Mouse (Mus musculus) layer of hippocampus, postnatal 36 days (tissue): ENCODE results near the gene Cxcl9. TPM values are rescaled to one million over a fixed set of nuclear protein-coding genes. Genes with fewer than 3 reads are reported as not detected.

ENCODE experiments used
- DNase-seq, 2 experiments: peaks; one replicate each; pipeline ENCODE4 v3.0.0; 2022
- total RNA-seq, 2 experiments: library from RNA; stranded (reverse); gene quantifications; 2 replicates each; pipeline ENCODE4 v1.2.3; 2021

Cxcl9 gene
- total RNA-seq, 2 experiments from 2014 or later: not detected

- DNase-seq: no peak
Observed at GRCm38 (mm10) chr5:92278942-92279537, 48.8 kb downstream of the Cxcl9 start.

GRCm38 (mm10) chr5:92277437-92278394, 50.2 kb downstream of the Cxcl9 start, which contains the start of gene Naaa:
Naaa (minus strand) TSS chr5:92278170.
- DNase-seq: peak; percentile 83 to 86

Other genes with a start within 250 kb of the Cxcl9 start
- 100 to 1,000 TPM; 230 to 257 TPM for gene G3bp2, start 244.4 kb downstream of the Cxcl9 start, total RNA-seq
- gene Uso1, start 190.1 kb downstream of the Cxcl9 start, total RNA-seq: 10 to 100 TPM; 84.3 to 84.7 TPM
- not detected for gene U90926, start 112.7 kb downstream of the Cxcl9 start, total RNA-seq
- under 1 TPM; 0.82 to 0.94 TPM for gene Ppef2, start 71.8 kb downstream of the Cxcl9 start, total RNA-seq
- 10 to 100 TPM; 45.7 to 48.5 TPM for gene Naaa, start 49.9 kb downstream of the Cxcl9 start, total RNA-seq
- gene Sdad1, start 17.6 kb downstream of the Cxcl9 start, total RNA-seq: 10 to 100 TPM; 21.9 to 22.2 TPM
- gene Art3, start 3.7 kb upstream of the Cxcl9 start, total RNA-seq: 1 to 10 TPM; 2.2 to 3.1 TPM
- not detected for gene Cxcl10, start 20.8 kb upstream of the Cxcl9 start, total RNA-seq
- 10 to 100 TPM; 31.3 to 34.4 TPM for gene Nup54, start 107.1 kb upstream of the Cxcl9 start, total RNA-seq
- gene Scarb2, start 178.8 kb upstream of the Cxcl9 start, total RNA-seq: 10 to 100 TPM; 88.8 to 90.7 TPM
- gene Fam47e, start 227.0 kb upstream of the Cxcl9 start, total RNA-seq: under 1 TPM in 1 of 2 experiments, not detected in 1; 0.30 TPM